Mouse (Mus musculus): Measurements from ENCODE around the gene Gm7697. TPM values are rescaled to one million over a fixed set of nuclear protein-coding genes. Genes with fewer than 3 reads are reported as not detected.
"Not testable (repeated sequence)": the region's sequence is repeated elsewhere in the genome, so short reads cannot be mapped to it uniquely, and the experiment has no call there.

The Gm7697 gene
- not detected in 2 replicates for polyA plus RNA-seq (2016; fragmentation: Nextera tagmentation; extraction: Ambion mirVana)

DNA sequence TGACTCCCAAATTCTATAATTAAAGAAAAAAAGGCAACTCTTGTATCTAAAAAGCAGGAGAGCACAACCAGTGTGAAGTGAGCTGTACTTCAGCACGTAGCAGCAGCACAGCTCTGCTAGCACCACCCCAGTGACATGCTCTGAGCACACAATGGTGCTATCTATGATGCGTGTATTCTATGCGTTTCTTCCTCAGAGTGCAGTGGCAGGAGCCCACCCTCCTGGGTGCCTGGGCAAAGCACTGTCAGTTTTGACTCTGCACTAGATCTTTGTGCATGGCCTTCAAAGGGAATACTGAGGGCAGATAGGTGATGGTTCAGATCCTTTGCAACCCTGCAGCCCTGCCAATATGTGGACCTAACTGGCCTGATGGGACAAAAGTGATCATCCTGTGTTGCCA, at the start of gene Gm7697:
Gene Gm7697, minus strand, starts transcription at position 101 of the 400 bp plus-strand sequence.
- H3K4me2 ChIP-seq; H3K9me3 ChIP-seq (replicated peaks); H3K27me3 ChIP-seq (replicated peaks); ATAC-seq; H3K4me1 ChIP-seq; H3K36me3 ChIP-seq; H3K9ac ChIP-seq; H3K27ac ChIP-seq; H3K4me3 ChIP-seq: not testable (repeated sequence)
- 72% methylated on average over 3 of the region's 3 CpGs for WGBS (ENCODE audit: insufficient replicate concordance)

DNA sequence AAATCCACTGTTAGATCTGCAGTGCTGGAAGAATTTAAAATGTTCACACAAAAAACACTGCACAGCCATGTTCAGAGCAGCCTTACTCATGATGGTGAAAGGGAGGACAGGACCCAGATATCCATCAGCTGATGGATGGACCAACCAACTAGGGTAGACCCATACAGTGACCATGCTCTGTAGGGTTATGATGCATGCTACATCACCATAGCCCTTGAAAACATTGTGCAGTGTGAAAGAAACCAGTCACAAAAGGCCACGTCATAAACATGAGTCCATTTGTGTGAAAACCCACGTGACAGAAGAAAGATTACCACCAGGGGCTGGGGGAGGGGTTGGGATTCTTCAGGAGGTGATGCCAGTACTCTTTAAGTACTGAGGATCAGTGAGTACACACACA, 28.5 kb upstream of the Gm7697 start:
- H3K27me3 ChIP-seq (replicated peaks); H3K27ac ChIP-seq; H3K9ac ChIP-seq; H3K9me3 ChIP-seq (replicated peaks); H3K4me3 ChIP-seq; H3K4me2 ChIP-seq; ATAC-seq; H3K4me1 ChIP-seq; H3K36me3 ChIP-seq: not testable (repeated sequence)
- WGBS (ENCODE audit: insufficient replicate concordance): 30% methylated on average over 2 of the region's 2 CpGs

GRCm38 (mm10) chr8:69549556-69549955, 26.8 kb upstream of the Gm7697 start:
- not testable (repeated sequence) for H3K9me3 ChIP-seq (replicated peaks); ATAC-seq; H3K4me2 ChIP-seq; H3K9ac ChIP-seq; H3K4me3 ChIP-seq; H3K27ac ChIP-seq; H3K27me3 ChIP-seq (replicated peaks); H3K36me3 ChIP-seq; H3K4me1 ChIP-seq
- 8% methylated on average over 8 of the region's 8 CpGs for WGBS (ENCODE audit: insufficient replicate concordance)

DNA sequence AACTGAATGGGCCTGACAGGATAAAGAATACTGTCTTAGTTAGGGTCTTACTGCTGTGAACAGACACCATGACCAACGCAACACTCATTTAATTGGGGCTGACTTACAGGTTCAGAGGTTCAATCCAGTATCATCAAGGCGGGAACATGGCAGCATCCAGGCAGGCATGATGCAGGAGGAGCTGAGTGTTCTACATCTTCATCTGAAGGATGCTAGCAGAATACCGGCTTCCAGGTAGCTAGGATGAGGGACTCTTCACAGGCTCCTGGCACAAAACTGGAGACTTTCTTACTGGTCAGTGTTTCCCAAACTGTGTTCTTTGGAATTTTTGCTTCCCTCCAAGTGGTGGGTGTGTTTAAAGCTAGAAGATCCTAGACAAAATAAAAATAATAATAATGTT, 25.3 kb upstream of the Gm7697 start:
- 72% methylated on average over 3 of the region's 3 CpGs for WGBS (ENCODE audit: insufficient replicate concordance)
- not testable (repeated sequence) for ATAC-seq

GRCm38 (mm10) chr8:69547208-69547607, 24.4 kb upstream of the Gm7697 start:
- H3K4me2 ChIP-seq; ATAC-seq; H3K4me3 ChIP-seq; H3K9me3 ChIP-seq (replicated peaks); H3K9ac ChIP-seq; H3K36me3 ChIP-seq; H3K27me3 ChIP-seq (replicated peaks); H3K27ac ChIP-seq; H3K4me1 ChIP-seq: not testable (repeated sequence)
- 45% methylated on average over 7 of the region's 7 CpGs for WGBS (ENCODE audit: insufficient replicate concordance)

More for the DNA sequence above, 25.3 kb upstream of the Gm7697 start:
- H3K27me3 ChIP-seq (replicated peaks); H3K9ac ChIP-seq; H3K9me3 ChIP-seq (replicated peaks); H3K4me2 ChIP-seq; H3K27ac ChIP-seq; H3K36me3 ChIP-seq; H3K4me1 ChIP-seq; H3K4me3 ChIP-seq: not testable (repeated sequence)

GRCm38 (mm10) chr8:69545020-69545419, 22.2 kb upstream of the Gm7697 start:
- WGBS (ENCODE audit: insufficient replicate concordance): 33% methylated on average over 1 of the region's 1 CpGs
- not testable (repeated sequence) for H3K36me3 ChIP-seq; H3K4me1 ChIP-seq; H3K9me3 ChIP-seq (replicated peaks); H3K27ac ChIP-seq; ATAC-seq; H3K4me2 ChIP-seq; H3K27me3 ChIP-seq (replicated peaks); H3K4me3 ChIP-seq; H3K9ac ChIP-seq

DNA sequence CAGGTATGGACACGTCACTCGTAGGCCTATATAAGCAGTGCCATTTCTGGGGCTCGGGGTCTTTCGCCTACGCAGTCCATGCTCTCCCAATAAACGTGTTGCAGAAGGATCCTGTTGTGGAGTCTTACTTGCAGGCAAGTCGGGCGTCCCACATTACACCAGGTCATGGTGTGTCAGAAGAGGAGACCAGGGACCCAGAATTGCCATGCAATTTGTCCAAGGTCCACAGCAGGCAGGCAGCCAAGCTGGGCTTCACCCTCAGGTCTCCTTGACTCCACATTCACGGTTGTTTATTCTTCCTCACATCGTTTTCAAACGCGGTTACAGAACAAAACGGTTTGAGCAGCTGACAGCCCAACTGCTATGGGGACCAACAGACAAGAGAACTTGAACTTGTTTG, 21.7 kb upstream of the Gm7697 start:
- 79% methylated on average over 13 of the region's 13 CpGs for WGBS (ENCODE audit: insufficient replicate concordance)
- not testable (repeated sequence) for H3K9me3 ChIP-seq (replicated peaks); H3K9ac ChIP-seq; H3K4me1 ChIP-seq; H3K36me3 ChIP-seq; H3K4me2 ChIP-seq; H3K27me3 ChIP-seq (replicated peaks); H3K27ac ChIP-seq; H3K4me3 ChIP-seq; ATAC-seq

GRCm38 (mm10) chr8:69543984-69544383, 21.2 kb upstream of the Gm7697 start:
- WGBS (ENCODE audit: insufficient replicate concordance): 75% methylated on average over 6 of the region's 6 CpGs
- not testable (repeated sequence) for H3K36me3 ChIP-seq; H3K27ac ChIP-seq; H3K9ac ChIP-seq; H3K4me3 ChIP-seq; H3K9me3 ChIP-seq (replicated peaks); H3K27me3 ChIP-seq (replicated peaks); ATAC-seq; H3K4me2 ChIP-seq; H3K4me1 ChIP-seq

- H3K4me1 ChIP-seq; H3K9ac ChIP-seq; H3K27me3 ChIP-seq (replicated peaks); H3K4me2 ChIP-seq; H3K27ac ChIP-seq; H3K36me3 ChIP-seq; H3K4me3 ChIP-seq; H3K9me3 ChIP-seq (replicated peaks); ATAC-seq: not testable (repeated sequence)
- WGBS (ENCODE audit: insufficient replicate concordance): 55% methylated on average over 7 of the region's 7 CpGs
Measured at GRCm38 (mm10) chr8:69540764-69541163, 18.0 kb upstream of the Gm7697 start.

GRCm38 (mm10) chr8:69540331-69540730, 17.6 kb upstream of the Gm7697 start:
- ATAC-seq; H3K27me3 ChIP-seq (replicated peaks); H3K4me2 ChIP-seq; H3K9ac ChIP-seq; H3K4me1 ChIP-seq; H3K36me3 ChIP-seq; H3K9me3 ChIP-seq (replicated peaks); H3K4me3 ChIP-seq; H3K27ac ChIP-seq: not testable (repeated sequence)
- WGBS (ENCODE audit: insufficient replicate concordance): 47% methylated on average over 1 of the region's 1 CpGs

DNA sequence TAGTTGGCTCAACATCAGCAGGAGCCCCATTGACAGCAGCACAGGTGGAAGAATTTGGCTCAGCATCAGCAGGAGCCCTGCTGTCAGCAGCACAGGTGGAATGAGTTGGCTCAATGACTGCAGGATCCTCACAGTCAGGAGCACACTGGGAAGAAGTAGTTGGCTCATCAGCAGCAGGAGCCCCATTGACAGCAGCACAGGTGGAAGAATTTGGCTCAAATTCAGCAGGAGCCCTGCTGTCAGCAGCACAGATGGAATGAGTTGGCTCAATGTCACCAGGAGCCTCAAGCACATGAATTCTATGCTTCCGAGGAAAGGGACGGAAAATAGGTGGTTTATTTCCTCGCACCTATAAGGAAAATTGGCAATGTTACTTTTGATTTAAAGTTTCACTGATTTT, 47.8 kb downstream of the Gm7697 start:
- H3K36me3 ChIP-seq; H3K4me2 ChIP-seq; H3K9me3 ChIP-seq (replicated peaks); H3K27me3 ChIP-seq (replicated peaks); ATAC-seq; H3K9ac ChIP-seq; H3K27ac ChIP-seq; H3K4me1 ChIP-seq; H3K4me3 ChIP-seq: not testable (repeated sequence)
- 77% methylated on average over 3 of the region's 3 CpGs for WGBS (ENCODE audit: insufficient replicate concordance)

- H3K27me3 ChIP-seq (replicated peaks); ATAC-seq; H3K4me2 ChIP-seq; H3K9ac ChIP-seq; H3K36me3 ChIP-seq; H3K4me3 ChIP-seq; H3K4me1 ChIP-seq; H3K27ac ChIP-seq; H3K9me3 ChIP-seq (replicated peaks): not testable (repeated sequence)
- 76% methylated on average over 2 of the region's 3 CpGs for WGBS (ENCODE audit: insufficient replicate concordance)
Measured at GRCm38 (mm10) chr8:69453465-69453864, 69.3 kb downstream of the Gm7697 start, which contains the start of gene Gm9495. Gene Gm9495, minus strand, starts transcription at chr8:69453565.
